23 mouse cellular contexts compared by ENCODE assay signal in genomic region chr2:167751585-167751984, GRCm38 (mm10).
A peak's percentile ranks its signal among the peaks of the same experiment; 100 is the strongest.
DNase-seq lines count a peak whose midpoint lies in the region; ATAC-seq and TF ChIP-seq lines count a peak whose summit lies in the region.
"Had no signal": no experiment of that assay in that cellular context is flagged by ENCODE, and none has a peak within 500 bp of the region (broad histone marks: within the 10 kb centered on the region; RNA-seq: fewer than 3 reads in every experiment).

No protein-coding gene starts in this region.

- peak; percentile 96 for DNase-seq in heart, adult 11 months
- no peak for DNase-seq in heart, postnatal 10 days
- DNase-seq in ovary, adult 18-20 months (ENCODE audit: low spot score): no peak
- no peak for DNase-seq in Muller cell, postnatal 12 days (ENCODE audit: inconsistent ontology term)
- no peak for DNase-seq in testis, postnatal 10 days (ENCODE audit: low spot score)
- DNase-seq: adrenal gland, postnatal 10 days; adrenal gland, postnatal 36 days; cerebellum, adult 18-20 months; cerebellum, adult 9-10 months; cerebellum, postnatal 14 days; gastrocnemius, postnatal 10 days; gastrocnemius, postnatal 36 days; heart, adult 18-20 months had no signal

- no peak for TF ChIP-seq POLR2A in bone marrow, adult 2 months (IDR thresholded peaks at IDR 0.05; ENCODE audit: borderline replicate concordance, control insufficient read depth, low read depth, low read length)

- no peaks in the 10 kb centered on the region for H3K79me2 ChIP-seq in macrophage (ENCODE audit: inconsistent target)

- H3K27ac ChIP-seq in bone marrow, adult 2 months (ENCODE audit: control insufficient read depth, insufficient read depth, low read depth, low read length, poor library complexity): peak overlapping the region; percentile 30; the same call in 1 of the 2 replicates
- peak overlapping the region; percentile 93 for H3K27ac ChIP-seq in macrophage
- H3K27ac ChIP-seq: forebrain, embryonic 10.5 days; forebrain, embryonic 13.5 days; heart, embryonic 13.5 days; hindbrain, embryonic 12.5 days; hindbrain, embryonic 15.5 days had no signal

- peak; percentile 20; the same call in 1 of the 2 replicates for ATAC-seq in monocyte, adult 5-6 weeks (replicated peaks; ENCODE audit: insufficient number of reproducible peaks, low FRiP score, low TSS enrichment, poor library complexity, severe bottlenecking)
- ATAC-seq: forebrain, embryonic 13.5 days; forebrain, embryonic 16.5 days; Patski had no signal

- intact Hi-C loops in heart, postnatal 10 days (cut with DNase I): no loop called here

- no peak overlapping the region for H3K4me3 ChIP-seq in bone marrow, adult 2 months (replicated peaks; ENCODE audit: control insufficient read depth, low read depth, low read length)
- H3K4me3 ChIP-seq in macrophage (ENCODE audit: inconsistent target): no peak overlapping the region
- H3K4me3 ChIP-seq: forebrain, embryonic 10.5 days; forebrain, embryonic 13.5 days; heart, embryonic 13.5 days; hindbrain, embryonic 12.5 days; hindbrain, embryonic 15.5 days had no signal

- WGBS in bone marrow, adult 2 months: 6% methylated on average over 2 of the region's 2 CpGs
- WGBS in macrophage (ENCODE audit: missing documents): 0% methylated on average over 2 of the region's 2 CpGs

- TF ChIP-seq CTCF in bone marrow, adult 2 months (IDR thresholded peaks at IDR 0.05; ENCODE audit: control insufficient read depth, insufficient read depth, low read length): no peak

- H3K4me1 ChIP-seq in bone marrow, adult 2 months (ENCODE audit: control insufficient read depth, insufficient read depth, low read length): peaks cover 22% of the 10 kb centered on the region

- H3K36me3 ChIP-seq in macrophage (ENCODE audit: inconsistent target): no peaks in the 10 kb centered on the region
- H3K36me3 ChIP-seq: forebrain, embryonic 10.5 days; heart, embryonic 13.5 days; hindbrain, embryonic 12.5 days; hindbrain, embryonic 15.5 days had no signal
